Mouse (Mus musculus) embryonic facial prominence, embryonic 12.5 days (tissue): ENCODE measurements around the gene Slc25a39. TPM values are rescaled to one million over a fixed set of nuclear protein-coding genes. Genes with fewer than 3 reads are reported as not detected.

Experiments used
- ATAC-seq: fragments of 200-750 bp; cut with Nextera tagmentation; 2 replicates; pipeline ENCODE4 v1.8.0; 2017; ENCODE audit not compliant: insufficient number of reproducible peaks, insufficient read depth, low FRiP score, low TSS enrichment
- H3K27ac ChIP-seq: fragments of 300-500 bp; sonication (generic); 2 replicates; pipeline ENCODE4 v1.5.1; 2016; ENCODE audit warnings: mild to moderate bottlenecking
- H3K27me3 ChIP-seq: fragments of 300-500 bp; sonication (generic); 2 replicates; pipeline ENCODE4 v1.6.1; 2016; ENCODE audit warnings: mild to moderate bottlenecking, moderate library complexity
- H3K36me3 ChIP-seq: fragments of 300-500 bp; sonication (generic); 2 replicates; pipeline ENCODE4 v1.6.1; 2016; ENCODE audit warnings: mild to moderate bottlenecking
- H3K4me1 ChIP-seq: fragments of 300-500 bp; sonication (generic); 2 replicates; pipeline ENCODE4 v1.6.1; 2016
- H3K4me2 ChIP-seq: fragments of 300-500 bp; sonication (generic); replicated peaks from 2 replicates; pipeline ENCODE4 v1.6.1; 2016; ENCODE audit warnings: mild to moderate bottlenecking, moderate library complexity
- H3K4me3 ChIP-seq: fragments of 300-500 bp; sonication (generic); 2 replicates; pipeline ENCODE4 v1.5.1; 2016; ENCODE audit warnings: mild to moderate bottlenecking
- H3K9ac ChIP-seq: fragments of 300-500 bp; sonication (generic); 2 replicates; pipeline ENCODE4 v1.6.1; 2016; ENCODE audit warnings: mild to moderate bottlenecking, moderate library complexity
- H3K9me3 ChIP-seq: fragments of 300-500 bp; sonication (generic); 2 replicates; pipeline ENCODE4 v1.6.1; 2016; ENCODE audit warnings: mild to moderate bottlenecking, moderate library complexity
- WGBS: fragments of 180-500 bp; shearing (Covaris S2); methylation state at CpG from one replicate; pipeline ENCODE4 v1.1.7; 2016; 5-methylcytosine and 5-hydroxymethylcytosine counted together
- microRNA-seq: library from miRNA; unstranded; fragments of <30 nt; microRNA quantifications from one replicate; pipeline ENCODE4, GENCODE M21; 2017
- polyA plus RNA-seq: library from polyadenylated mRNA; unstranded; fragments of >200 nt; fragmentation: Nextera tagmentation; extraction: Ambion mirVana; gene quantifications from 2 replicates; pipeline ENCODE4 v1.2.1, GENCODE M21; 2016

The Slc25a39 gene
- polyA plus RNA-seq, 1 experiment from 2014 or later: 189 TPM

DNA sequence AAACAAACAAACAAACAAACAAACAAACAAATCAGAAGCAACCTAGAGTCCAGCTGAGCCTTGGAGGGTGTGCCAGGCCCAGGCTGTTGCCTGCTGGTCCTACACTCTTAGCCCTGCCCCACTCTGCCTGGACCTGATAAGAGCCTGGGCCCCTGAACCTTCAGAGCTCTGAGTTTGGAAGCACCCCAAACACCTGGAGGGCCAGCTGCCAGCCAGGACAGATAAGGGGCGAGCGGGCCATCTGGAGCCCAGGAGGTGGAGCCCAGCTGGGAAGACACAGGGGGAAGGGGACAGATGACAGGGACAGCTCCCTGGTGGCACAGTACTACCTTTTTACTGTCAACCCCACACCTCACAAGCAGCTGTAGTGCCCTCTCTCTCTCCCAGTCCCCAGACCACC is 44.1 kb downstream of the Slc25a39 start:
- no peak overlapping the region for H3K27ac ChIP-seq
- H3K27me3 ChIP-seq: no peaks in the 10 kb centered on the region; the same call in 1 of the 2 replicates
- WGBS: 48% methylated on average over 2 of the region's 2 CpGs
- H3K4me3 ChIP-seq: no peak overlapping the region
- no peak for ATAC-seq
- H3K36me3 ChIP-seq: no peaks in the 10 kb centered on the region
- no peaks in the 10 kb centered on the region for H3K4me1 ChIP-seq
- H3K9ac ChIP-seq: no peak overlapping the region
- H3K9me3 ChIP-seq: no peaks in the 10 kb centered on the region
- no peak overlapping the region for H3K4me2 ChIP-seq

DNA sequence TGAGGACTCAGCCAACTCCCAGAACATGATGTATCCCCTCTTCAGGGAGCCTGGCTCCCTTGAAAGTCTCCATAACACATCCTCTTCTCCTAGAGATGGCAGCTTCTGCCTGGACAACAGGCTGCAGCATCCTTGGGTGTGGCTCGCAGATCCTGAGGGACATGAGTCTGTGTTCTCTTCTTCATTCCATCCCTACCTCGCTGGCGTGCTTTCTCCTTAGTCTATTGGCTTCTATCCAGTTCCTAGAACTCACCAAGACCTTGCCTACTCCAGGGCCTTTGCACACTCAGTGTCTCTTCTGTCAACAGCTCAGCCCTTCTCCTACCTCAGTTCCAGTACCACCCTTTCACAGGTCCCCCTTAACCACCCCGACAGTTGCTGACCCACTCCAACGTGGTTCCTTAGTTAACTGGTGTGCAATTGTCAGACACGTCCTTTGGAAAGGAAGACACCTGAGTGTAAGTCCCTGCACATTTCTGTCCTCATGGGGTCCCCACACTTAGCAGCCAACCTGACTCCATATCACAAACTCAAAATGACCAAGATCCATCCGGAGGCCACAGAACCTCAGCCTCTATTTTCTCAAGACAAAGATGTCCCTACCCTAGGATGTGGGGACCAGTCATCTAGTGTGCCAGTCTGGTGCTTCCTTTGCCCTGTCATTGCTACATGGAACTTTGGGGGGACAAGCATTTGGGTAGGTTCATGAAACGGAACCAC is 45.8 kb downstream of the Slc25a39 start:
- Histone ChIP-seq H3K4me2 (no peak overlapping the region), H3K9me3 (no peaks in the 10 kb centered on the region), H3K27ac (no peak overlapping the region), H3K27me3 (peaks cover 2% of the 10 kb centered on the region), H3K36me3 (no peaks in the 10 kb centered on the region), H3K4me1 (no peaks in the 10 kb centered on the region), H3K4me3 (no peak overlapping the region), H3K9ac (no peak overlapping the region)
- ATAC-seq: no peak
- 87% methylated on average over 8 of the region's 8 CpGs for WGBS

GRCm38 (mm10) chr11:102358365-102358764 is 49.4 kb downstream of the Slc25a39 start:
- no peak for ATAC-seq
- WGBS: 70% methylated on average over 10 of the region's 10 CpGs

DNA sequence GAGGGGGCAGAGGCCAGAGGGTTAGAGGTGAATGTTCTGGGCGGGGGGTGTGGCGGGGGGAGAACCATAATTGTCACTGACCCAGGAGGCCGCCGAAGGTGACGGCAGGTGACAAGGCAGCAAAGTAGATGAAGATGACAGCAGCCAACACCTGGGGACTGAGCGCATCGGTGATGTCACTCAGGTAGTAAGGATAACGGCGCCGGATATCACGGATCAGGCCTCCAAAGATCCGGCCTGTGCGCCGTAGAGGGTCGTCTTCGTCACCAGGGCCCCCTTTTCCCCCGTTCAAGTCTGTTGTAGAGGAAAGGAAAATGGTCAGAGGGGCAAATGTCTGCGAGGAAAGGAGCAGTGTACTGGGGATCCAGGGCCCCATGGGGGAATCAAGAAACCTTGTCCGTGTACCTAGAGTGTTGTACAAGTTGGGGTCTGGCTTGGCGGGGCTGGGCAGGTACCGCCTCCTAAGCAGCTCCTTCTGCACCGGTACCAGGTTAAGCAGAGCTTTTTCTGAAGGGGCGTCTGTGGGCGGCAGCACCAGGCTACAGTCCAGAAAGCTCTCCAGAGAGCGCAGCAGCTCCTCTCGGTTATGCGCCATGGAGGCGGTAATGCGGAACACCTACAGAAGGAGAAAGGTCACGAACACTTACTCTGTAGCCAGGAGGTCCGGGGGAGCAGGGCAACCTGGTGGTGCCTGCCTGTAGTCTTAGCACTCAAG is 51.0 kb downstream of the Slc25a39 start:
- ATAC-seq: no peak
- no peak overlapping the region for H3K4me2 ChIP-seq
- 72% methylated on average over 31 of the region's 31 CpGs for WGBS
- H3K36me3 ChIP-seq: no peaks in the 10 kb centered on the region
- H3K27me3 ChIP-seq: peaks cover 5% of the 10 kb centered on the region; the same call in 1 of the 2 replicates
- H3K9me3 ChIP-seq: no peaks in the 10 kb centered on the region
- no peaks in the 10 kb centered on the region for H3K4me1 ChIP-seq
- H3K4me3 ChIP-seq: no peak overlapping the region
- no peak overlapping the region for H3K27ac ChIP-seq
- no peak overlapping the region for H3K9ac ChIP-seq

More at GRCm38 (mm10) chr11:102358365-102358764, 49.4 kb downstream of the Slc25a39 start:
- Histone ChIP-seq H3K36me3 (no peaks in the 10 kb centered on the region), H3K4me3 (no peak overlapping the region), H3K9ac (no peak overlapping the region), H3K4me1 (no peaks in the 10 kb centered on the region), H3K4me2 (no peak overlapping the region), H3K27me3 (peaks cover 5% of the 10 kb centered on the region; the same call in 1 of the 2 replicates), H3K9me3 (no peaks in the 10 kb centered on the region), H3K27ac (no peak overlapping the region)

- H3K4me2 ChIP-seq: no peak overlapping the region
- ATAC-seq: no peak
- H3K9me3 ChIP-seq: no peaks in the 10 kb centered on the region
- no peak overlapping the region for H3K4me3 ChIP-seq
- WGBS: 82% methylated on average over 12 of the region's 12 CpGs
- peaks cover 5% of the 10 kb centered on the region; the same call in 1 of the 2 replicates for H3K27me3 ChIP-seq
- no peaks in the 10 kb centered on the region for H3K36me3 ChIP-seq
- no peaks in the 10 kb centered on the region for H3K4me1 ChIP-seq
- no peak overlapping the region for H3K9ac ChIP-seq
- no peak overlapping the region for H3K27ac ChIP-seq
These were observed 51.6 kb downstream of the Slc25a39 start for GRCm38 (mm10) chr11:102356190-102356589.

DNA sequence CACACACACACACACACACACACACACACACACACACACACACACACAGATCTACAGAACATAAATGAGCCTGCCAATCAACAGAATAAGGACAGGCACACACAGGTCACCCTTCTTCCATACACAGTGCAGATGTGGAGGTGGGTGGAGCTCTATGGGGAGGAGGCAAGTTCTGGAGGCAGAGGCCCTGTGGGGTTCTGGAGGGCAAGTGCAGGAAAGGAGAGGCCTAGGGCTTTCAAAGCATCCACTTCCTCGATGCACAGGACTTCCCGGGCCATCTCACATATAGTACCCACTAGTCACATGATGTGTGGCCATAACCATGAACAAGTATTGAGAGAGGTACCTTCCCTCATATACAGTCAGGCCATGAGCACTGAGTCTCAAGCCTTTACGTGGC is 52.2 kb downstream of the Slc25a39 start:
- Histone ChIP-seq H3K4me1 (no peaks in the 10 kb centered on the region), H3K9ac (no peak overlapping the region), H3K36me3 (no peaks in the 10 kb centered on the region), H3K4me3 (no peak overlapping the region), H3K27me3 (peaks cover 5% of the 10 kb centered on the region; the same call in 1 of the 2 replicates), H3K27ac (no peak overlapping the region), H3K9me3 (no peaks in the 10 kb centered on the region), H3K4me2 (no peak overlapping the region)
- 86% methylated on average over 3 of the region's 3 CpGs for WGBS
- no peak for ATAC-seq

- no peaks in the 10 kb centered on the region for H3K9me3 ChIP-seq
- no peak overlapping the region for H3K4me3 ChIP-seq
- H3K9ac ChIP-seq: no peak overlapping the region
- H3K4me2 ChIP-seq: no peak overlapping the region
- H3K36me3 ChIP-seq: no peaks in the 10 kb centered on the region
- WGBS: 32% methylated on average over 8 of the region's 8 CpGs
- H3K27ac ChIP-seq: no peak overlapping the region
- H3K4me1 ChIP-seq: no peaks in the 10 kb centered on the region
- peaks cover 5% of the 10 kb centered on the region; the same call in 1 of the 2 replicates for H3K27me3 ChIP-seq
- ATAC-seq: no peak
These were observed 54.7 kb downstream of the Slc25a39 start for GRCm38 (mm10) chr11:102353021-102353431.

Small RNA genes within 50 kb of the gene (microRNA-seq; reads per million reads assigned to microRNA genes)
- gene Mir6930: not detected

Other genes starting within 250 kb of the Slc25a39 start
- gene Lsm12, start 222.7 kb downstream of the Slc25a39 start, polyA plus RNA-seq: 104 and 108 TPM in 2 replicates
- 30.3 and 31.3 TPM in 2 replicates for gene G6pc3, start 218.3 kb downstream of the Slc25a39 start, polyA plus RNA-seq
- 70.0 and 80.0 TPM in 2 replicates for gene Hdac5, start 177.8 kb downstream of the Slc25a39 start, polyA plus RNA-seq
- gene BC030867, start 159.1 kb downstream of the Slc25a39 start, polyA plus RNA-seq: 20.6 and 21.7 TPM in 2 replicates
- gene Asb16, start 139.2 kb downstream of the Slc25a39 start, polyA plus RNA-seq: 0.10 and 0.18 TPM in 2 replicates
- gene Tmub2, start 123.0 kb downstream of the Slc25a39 start, polyA plus RNA-seq: 48.9 and 53.6 TPM in 2 replicates
- 25.0 and 26.1 TPM in 2 replicates for gene Atxn7l3, start 111.3 kb downstream of the Slc25a39 start, polyA plus RNA-seq
- 103 and 114 TPM in 2 replicates for gene Ubtf, start 88.2 kb downstream of the Slc25a39 start, polyA plus RNA-seq
- gene Slc4a1, start 41.7 kb downstream of the Slc25a39 start, polyA plus RNA-seq: 24.5 and 26.4 TPM in 2 replicates
- gene Rundc3a, start 14.5 kb downstream of the Slc25a39 start, polyA plus RNA-seq: 15.9 and 20.4 TPM in 2 replicates
- gene Grn, start 22.4 kb upstream of the Slc25a39 start, polyA plus RNA-seq: 116 and 126 TPM in 2 replicates
- gene Fam171a2, start 39.7 kb upstream of the Slc25a39 start, polyA plus RNA-seq: 13.5 and 15.3 TPM in 2 replicates
- 6.8 and 8.3 TPM in 2 replicates for gene Itga2b, start 62.2 kb upstream of the Slc25a39 start, polyA plus RNA-seq
- 68.7 and 69.1 TPM in 2 replicates for gene Gpatch8, start 148.4 kb upstream of the Slc25a39 start, polyA plus RNA-seq
- 11.8 and 12.3 TPM in 2 replicates for gene Gm11627, start 171.5 kb upstream of the Slc25a39 start, polyA plus RNA-seq
- 93.6 and 97.8 TPM in 2 replicates for gene Fzd2, start 196.4 kb upstream of the Slc25a39 start, polyA plus RNA-seq